Mouse (Mus musculus) adrenal gland, postnatal 25 days (tissue): Measurements from ENCODE around the gene Pld3. TPM values are rescaled to one million over a fixed set of nuclear protein-coding genes. Genes with fewer than 3 reads are reported as not detected.
"Not testable (repeated sequence)": the region's sequence is repeated elsewhere in the genome, so short reads cannot be mapped to it uniquely, and the experiment has no call there.

Source experiments
- DNase-seq: peaks from one replicate; pipeline ENCODE4 v3.0.0; 2021; ENCODE audit warnings: mixed read lengths
- total RNA-seq: library from RNA; stranded (reverse); gene quantifications from 2 replicates; pipeline ENCODE4 v1.2.3, GENCODE M21; 2021

Gene Pld3
- total RNA-seq, 1 experiment from 2014 or later: 108 TPM

DNA sequence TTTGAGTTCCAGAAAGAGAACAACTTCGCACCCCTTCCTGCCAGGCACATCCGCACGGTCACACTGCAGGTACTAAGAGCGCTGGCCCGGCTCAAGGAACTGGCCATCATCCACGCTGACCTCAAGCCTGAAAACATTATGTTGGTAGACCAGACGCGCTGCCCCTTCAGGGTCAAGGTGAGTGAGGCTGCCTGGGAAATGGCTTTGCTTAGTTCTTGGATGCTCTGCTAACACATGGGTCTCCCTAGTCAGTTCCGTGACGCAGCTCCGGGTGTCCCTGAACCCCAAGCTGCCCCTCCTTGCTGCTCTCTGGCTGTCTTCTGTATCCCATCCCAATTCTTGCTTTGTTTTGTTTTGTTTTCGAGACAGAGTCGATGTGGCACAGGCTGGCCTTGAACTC is 29.2 kb downstream of the Pld3 start:
- DNase-seq: no peak

DNA sequence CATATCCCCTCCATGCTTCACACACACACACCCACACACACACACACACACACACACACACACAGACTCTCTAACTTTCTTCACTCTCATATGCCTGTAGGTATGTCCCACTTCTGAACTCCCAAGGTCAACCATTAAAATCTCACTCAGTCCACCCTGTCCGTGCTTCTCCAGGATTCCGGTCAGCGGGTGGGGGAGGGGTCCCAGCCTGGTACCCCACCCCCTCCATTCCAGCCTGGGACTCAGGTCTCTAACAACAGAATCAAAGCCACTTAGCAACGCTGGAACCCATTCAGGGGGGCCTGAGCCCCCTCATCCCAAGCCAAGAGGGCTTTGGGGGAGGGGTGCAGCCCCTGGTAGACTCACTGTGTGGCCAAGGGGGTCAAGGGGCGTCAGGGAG is 30.1 kb downstream of the Pld3 start, which contains the start of gene Hipk4:
Hipk4 (plus strand) TSS at position 301 of the 400 bp plus-strand sequence.
- no peak for DNase-seq

DNA sequence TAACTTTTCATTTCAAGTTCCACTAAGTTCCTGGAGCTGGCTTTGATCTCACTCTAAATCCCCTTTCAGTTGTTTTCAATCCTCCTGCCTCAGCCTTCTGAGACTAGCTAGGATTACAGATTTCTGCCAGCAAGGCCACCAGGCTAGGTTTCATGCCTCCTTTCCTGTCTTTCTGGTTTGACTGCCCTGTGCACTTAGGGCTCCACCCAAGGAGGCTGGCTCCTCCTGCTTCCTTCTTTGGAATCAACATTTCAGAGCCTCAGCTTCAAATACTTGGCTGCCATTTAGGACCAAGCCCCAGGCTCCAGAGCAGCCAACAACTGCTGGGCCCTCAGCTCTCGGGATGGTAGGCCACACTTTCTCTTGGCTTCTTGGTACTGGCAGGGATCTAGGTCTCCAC is 32.4 kb downstream of the Pld3 start:
- DNase-seq: no peak

DNA sequence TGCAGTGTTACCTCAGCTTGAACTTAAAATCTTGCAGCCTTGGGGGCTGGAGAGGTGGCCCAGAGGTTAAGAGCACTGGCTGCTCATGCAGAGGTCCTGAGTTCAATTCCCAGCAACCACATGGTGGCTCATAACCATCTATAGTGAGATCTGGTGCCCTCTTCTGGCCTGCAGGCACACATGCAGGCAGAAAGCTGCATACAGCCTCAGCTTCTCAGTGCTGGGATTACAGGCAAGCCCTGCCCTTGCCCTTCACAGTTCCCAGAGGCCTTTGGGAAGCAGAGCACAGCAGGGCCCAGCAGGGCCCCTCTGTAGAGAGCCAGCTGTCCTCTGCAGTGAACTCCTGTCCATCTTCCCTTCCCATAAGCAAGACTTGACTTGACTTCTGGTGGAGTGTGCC is 32.9 kb downstream of the Pld3 start:
- no peak for DNase-seq

DNA sequence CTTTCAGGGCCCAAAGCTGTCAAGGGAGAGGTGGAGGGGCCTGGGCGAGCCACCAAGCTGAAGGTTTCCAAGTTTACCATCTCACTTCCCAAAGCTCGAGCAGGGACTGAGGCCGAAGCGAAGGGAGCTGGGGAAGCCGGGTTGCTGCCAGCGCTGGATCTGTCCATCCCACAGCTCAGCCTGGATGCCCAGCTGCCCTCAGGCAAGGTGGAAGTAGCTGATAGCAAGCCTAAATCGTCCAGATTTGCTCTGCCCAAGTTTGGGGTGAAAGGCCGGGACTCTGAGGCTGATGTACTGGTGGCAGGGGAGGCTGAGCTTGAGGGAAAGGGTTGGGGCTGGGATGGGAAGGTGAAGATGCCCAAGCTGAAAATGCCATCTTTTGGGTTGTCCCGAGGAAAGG is 34.7 kb downstream of the Pld3 start:
- no peak for DNase-seq

DNA sequence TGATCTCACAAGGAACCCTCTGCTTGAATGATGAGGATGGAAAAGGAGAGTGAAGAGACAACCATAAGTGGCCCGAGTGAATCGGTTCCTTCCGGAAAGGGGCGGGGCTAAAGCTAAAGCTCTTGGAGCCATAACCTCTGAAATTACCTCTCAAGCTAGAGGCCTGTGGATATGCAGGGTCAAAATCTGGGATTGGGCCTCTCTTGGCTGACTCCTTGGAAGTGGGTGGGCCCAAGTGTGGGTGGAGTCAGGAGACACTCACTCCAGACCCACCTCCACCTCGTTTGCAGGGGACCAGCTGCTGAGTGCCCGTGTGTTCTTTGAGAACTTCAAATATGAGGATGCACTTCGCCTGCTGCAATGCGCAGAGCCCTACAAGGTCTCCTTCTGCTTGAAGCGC is 38.1 kb downstream of the Pld3 start:
- DNase-seq: no peak

DNA sequence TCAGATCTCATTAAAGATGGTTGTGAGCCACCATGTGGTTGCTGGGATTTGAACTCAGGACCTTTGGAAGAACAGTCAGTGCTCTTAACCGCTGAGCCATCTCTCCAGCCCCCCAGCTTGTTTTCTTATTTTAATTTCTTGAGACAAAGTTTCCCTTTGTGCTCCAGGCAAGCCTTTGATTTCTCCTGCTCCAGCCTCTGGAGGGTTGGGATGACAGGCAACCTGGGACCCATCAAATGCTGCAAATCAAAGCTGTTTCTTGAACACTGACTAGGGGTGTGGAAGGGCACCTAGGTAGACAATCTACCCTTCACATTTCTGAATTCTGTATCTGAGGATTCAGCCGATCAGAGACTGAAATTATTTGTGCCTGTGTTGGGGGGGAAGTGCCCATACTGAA is 42.2 kb downstream of the Pld3 start:
- DNase-seq: no peak

DNA sequence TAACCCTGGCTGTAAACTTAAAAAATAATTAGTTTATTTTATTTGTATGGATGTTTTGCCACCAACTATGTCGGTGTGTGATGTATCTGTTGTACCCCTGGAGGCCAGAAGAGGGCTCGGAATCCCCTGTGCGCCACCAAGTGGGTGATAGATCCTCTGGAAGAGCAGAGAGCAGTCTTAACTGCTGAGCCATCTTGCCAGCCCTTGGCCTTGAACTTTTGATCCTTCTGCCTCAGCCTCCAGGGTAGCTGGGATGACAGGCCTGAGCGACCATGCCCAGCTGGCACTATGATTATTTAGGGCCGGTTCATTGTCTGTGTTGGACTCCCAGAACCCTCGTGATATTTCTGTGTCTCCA is 44.4 kb downstream of the Pld3 start:
- peak; percentile 69 for DNase-seq

DNA sequence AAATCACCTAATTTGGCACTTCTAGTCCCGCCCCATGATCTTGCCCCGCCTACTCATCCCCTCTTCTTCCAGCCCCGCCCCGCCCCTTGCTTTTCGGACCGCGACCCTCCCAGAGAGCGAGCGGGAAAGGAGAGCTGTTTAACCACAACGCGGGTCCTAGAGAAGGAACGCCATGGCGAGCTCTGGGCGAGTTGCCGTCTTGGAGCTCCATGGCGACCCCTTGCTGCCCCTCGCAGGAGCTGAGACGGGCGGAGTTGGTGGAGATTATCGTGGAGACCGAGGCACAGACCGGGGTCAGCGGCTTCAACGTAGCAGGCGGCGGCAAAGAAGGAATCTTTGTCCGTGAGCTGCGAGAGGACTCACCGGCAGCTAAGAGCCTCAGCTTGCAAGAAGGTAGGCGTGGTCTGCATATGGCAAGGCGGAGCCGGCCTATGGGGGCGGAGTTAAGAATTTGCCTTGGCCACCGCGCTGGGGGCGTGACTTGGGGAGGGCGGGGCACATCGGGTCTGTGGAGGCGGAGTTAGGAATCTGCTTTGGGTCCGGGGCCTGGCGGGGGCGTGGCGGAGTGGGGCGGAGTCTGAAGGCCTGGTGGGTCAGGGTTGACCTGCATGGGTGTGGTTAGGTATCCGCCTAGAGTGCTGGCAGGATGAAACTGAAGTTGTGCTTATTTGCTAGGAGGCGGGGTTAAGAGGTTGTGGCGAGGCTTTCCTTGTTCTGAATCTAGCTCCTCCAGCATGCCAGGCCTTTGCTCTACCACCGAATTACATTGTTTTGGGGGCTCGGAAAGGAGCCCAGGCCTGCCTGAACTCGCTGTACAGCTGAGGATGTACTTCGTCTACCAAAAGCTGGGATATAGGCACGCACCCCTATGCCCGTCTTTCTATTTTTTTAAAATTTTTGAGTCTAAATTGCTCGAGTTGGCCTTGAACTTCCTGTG is 45.0 kb downstream of the Pld3 start:
- DNase-seq: peak; percentile 99

DNA sequence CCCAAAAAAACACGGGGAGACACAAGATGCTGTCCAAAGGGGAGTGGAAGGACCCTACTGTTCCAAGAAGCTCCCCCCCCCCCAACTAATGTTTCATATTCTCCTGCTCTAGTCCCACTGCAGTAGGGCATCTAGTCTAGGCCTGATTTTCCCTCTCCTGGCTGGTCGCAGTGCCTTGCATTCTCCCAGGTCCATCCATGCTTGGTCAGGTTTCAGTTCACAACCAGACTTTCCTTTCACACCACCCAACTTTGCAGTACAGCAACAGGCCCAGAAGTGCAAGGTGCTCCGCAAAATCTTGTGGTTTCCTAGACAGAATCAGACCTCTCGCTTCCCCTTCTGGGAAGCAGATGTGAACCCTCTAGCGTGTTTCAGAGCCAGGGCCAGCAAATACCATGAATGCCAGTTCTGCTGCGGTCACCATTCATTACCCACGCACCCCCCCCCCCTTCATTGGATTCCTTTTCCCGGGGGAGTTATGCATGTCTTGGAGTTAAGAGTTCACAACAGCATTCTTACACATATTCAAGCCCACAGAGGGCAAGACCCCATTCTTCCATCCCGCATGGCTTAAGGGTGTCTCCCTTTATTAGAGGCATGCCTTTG is 46.1 kb downstream of the Pld3 start:
- DNase-seq: no peak

DNA sequence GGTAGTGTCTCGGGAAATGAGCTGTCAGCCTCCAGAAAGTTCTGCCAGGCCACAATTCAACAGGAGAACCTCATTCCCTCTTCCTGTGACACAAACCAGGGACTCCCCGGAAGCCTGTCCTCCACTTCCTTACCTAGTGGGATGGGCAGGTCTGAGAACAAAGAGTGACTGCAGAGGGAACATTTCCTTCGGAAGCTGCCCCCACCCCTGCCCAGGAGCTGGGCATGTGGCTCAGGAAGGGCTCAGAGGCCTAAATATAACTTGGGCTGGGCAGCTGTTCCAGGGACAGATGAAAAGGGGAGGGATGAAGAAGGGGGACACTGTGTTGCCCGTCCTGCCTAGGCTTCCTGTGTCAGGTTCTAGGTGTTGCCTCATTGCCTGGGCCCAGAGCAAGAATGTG is 51.4 kb downstream of the Pld3 start:
- DNase-seq: peak; percentile 31

DNA sequence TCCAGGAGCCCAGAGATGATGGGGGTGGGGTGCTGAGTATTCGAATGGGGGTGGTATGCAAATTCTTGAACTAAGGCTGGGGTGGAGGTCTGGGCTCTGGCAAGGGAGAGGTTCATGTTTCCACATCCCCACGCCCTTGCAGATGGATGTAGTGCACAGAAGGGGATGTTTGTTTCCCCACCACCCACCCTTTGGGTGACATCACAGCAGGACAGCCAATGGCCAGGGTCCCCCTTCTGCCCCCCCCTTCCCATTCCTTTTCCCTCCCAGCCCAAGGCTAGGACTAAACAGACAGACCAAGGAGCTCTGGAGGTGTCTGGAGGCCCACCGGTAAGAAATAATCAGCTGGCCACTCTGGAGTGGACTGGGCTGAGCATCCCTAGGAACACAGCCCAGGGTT is 54.0 kb downstream of the Pld3 start, which contains the start of gene Prx:
Prx (plus strand) TSS at position 289 of the 400 bp plus-strand sequence.
- DNase-seq: no peak

DNA sequence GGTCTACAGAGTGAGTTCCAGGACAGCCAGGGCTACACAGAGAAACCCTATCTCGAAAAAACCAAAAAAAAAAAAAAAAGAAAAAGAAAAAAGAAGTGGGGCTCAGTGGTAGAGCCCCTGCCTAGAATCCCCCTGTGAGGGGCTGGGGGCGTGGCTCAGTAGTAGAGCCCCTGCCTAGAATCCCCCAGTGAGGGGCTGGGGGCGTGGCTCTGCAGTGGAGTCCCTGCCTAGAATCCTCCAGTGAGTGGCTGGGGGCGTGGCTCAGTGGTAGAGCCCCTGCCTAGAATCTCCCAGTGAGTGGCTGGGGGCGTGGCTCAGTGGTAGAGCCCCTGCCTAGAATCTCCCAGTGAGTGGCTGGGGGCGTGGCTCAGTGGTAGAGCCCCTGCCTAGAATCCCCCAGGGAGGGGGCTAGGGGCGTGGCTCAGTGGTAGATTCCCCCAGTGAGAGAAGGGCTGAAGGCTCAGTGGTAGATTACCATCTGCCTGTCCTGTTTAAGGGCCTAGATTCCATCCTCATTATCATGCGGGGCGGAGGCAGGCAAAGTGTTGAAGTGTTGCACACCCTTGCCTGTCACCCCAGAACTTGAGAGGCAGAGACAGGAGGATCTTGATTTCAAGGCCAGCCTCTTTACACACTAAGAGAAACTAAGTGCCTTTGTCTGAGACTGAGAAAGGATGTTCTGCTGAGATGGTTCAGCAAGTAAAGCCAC is 58.2 kb downstream of the Pld3 start:
- DNase-seq: not testable (repeated sequence)

DNA sequence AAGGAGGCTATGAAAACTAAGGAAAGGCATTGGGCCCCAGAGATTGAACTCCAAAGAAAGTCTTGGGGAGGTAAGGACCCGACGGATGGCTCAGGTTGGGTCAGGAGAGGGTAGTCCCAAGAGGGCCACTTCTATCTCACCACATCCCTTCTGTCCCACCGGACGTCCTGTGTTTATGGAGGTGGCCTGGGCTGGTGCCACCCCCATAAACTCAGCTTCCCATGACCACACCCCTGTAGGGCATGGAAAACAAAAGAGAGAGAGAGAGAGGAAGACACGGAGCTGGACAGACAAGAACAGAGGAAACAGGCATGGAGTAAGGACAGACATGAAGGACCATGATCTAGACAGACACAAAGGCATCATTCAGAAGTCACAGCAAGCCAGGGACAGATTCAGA is 59.6 kb downstream of the Pld3 start:
- DNase-seq: no peak

DNA sequence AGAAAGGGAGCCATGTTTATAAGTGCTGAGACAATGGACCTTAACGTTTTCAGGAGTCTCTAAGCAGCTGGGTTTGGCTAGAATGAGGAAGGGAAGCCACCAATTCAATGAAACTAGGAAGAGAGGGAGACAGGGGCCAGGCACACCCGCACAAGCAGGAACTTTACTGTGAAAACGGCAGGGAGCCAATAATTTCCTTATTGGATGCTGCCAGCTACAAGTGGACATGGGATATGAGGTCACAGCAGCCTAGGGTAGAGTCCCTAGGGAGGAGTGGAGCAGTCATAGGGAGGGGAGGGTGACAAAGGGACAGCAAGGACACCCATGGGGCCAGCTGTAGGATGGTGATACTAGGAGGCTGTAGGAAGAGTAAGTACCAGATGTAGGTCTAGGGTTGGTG is 60.0 kb downstream of the Pld3 start:
- no peak for DNase-seq

DNA sequence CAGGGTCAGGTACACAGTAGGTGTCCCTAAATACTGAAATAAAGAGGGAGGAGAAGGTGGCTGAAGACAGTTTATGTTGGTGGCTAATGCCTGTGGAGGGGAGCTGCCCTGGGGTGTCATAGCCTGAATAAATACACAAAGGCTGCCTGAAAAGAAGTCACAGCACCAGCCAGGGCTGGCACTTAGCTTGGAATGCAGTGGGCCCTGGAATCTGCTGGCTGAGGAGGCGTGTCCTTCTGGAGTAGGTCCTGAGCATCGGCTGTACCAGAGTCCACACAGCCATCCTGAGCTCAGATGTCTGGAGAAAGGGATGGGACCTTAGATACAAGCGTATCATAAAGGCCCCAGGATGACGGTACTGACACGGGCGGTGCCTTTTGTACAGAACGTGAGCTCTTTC is 61.2 kb downstream of the Pld3 start:
- no peak for DNase-seq

DNA sequence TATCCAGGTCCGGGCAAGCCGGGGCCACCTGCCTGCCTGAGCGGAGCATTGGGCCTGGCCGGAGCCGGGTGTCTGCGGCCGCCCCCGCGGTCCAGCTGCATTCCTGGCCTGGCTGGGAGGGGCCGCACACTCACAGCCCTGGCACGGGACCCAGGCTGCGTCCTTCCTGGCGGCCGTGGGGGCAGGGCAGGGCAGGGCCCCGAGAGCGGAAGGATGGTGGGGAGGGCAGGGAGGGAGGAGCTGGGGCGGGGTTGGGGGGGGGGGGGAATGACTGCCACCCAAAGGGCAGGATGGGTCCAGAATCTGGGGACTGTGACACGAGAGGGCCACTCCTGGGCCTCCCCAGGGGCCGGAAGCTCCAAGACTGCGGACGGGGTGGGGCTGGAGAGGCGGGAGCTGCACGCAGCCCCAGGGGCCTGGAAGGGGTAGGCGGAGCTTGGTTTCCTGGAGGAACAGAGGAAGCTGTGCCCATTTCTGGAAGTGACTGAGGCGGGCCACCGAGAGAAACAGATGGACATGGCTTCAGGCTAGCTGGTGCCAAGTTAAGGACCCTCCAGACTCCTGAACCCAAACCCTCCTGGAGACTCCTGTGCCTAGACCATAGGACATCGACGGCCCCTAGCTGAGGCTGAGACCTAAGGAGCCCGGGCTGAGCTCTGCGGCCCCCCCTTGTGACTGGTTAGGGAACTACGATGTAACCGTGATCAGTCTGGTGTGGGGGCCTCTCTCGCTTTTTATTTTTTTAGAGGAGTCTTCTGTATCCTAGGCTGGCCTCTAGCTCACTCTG is 62.3 kb downstream of the Pld3 start:
- peak; percentile 97 for DNase-seq

DNA sequence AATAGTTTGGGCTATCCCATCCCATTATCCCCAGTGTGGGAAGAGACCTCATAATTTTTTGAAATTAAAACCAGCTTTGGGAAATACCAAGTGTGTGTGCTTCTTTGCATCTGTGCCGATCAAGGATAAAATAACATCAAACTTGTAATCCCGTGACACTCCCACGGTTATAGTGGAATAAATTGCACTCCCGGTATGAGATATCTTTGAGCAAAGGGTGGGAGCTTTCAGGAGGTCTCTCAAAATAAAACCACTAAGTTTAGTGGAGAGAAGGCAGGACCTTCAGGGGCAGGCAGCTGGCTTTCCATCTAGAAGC is 62.8 kb downstream of the Pld3 start:
- no peak for DNase-seq

DNA sequence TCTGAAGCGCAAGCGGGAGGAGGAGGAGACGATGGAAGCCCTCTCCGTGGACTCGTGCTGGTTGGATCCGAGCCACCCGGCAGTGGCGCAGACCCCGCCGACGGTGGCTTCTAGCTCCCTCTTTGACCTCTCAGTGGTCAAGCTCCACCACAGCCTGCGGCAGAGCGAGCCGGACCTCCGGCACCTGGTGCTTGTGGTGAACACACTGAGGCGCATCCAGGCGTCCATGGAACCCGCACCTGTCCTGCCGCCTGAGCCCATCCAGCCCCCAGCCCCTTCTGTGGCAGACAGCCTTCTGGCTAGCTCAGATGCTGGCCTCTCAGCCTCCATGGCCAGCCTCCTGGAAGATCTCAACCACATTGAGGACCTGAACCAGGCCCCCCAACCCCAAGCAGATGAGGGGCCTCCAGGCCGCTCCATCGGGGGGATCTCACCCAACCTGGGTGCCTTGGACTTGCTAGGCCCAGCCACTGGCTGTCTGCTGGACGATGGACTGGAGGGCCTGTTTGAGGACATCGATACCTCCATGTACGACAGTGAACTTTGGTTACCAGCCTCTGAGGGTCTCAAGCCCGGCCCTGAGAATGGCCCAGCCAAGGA is 63.6 kb downstream of the Pld3 start:
- DNase-seq: no peak

DNA sequence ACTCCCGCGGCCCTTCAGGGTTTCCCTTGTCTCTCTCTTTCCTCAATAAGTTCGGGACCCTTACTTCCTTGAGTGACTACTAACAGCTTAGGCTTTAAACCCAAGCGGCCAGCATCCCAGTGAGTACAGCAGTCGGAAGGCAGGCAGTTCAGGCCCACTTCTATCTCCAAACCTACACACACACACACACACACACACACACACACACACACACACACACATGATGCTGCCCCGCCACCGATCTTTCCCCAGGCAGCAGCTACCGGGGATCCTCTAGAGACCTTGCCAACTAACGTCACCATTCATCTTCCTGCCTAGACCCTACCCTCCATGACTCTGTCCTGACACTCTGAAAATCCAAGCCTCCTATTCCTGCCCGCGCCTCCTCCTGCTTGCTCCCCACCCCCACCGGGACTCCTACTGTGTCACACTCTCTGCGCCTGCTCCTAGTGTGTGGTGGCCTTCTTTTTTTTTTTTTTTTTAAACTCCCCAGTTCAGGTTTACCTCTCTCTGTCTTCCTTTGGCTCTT is 65.2 kb downstream of the Pld3 start:
- DNase-seq: peak; percentile 84

DNA sequence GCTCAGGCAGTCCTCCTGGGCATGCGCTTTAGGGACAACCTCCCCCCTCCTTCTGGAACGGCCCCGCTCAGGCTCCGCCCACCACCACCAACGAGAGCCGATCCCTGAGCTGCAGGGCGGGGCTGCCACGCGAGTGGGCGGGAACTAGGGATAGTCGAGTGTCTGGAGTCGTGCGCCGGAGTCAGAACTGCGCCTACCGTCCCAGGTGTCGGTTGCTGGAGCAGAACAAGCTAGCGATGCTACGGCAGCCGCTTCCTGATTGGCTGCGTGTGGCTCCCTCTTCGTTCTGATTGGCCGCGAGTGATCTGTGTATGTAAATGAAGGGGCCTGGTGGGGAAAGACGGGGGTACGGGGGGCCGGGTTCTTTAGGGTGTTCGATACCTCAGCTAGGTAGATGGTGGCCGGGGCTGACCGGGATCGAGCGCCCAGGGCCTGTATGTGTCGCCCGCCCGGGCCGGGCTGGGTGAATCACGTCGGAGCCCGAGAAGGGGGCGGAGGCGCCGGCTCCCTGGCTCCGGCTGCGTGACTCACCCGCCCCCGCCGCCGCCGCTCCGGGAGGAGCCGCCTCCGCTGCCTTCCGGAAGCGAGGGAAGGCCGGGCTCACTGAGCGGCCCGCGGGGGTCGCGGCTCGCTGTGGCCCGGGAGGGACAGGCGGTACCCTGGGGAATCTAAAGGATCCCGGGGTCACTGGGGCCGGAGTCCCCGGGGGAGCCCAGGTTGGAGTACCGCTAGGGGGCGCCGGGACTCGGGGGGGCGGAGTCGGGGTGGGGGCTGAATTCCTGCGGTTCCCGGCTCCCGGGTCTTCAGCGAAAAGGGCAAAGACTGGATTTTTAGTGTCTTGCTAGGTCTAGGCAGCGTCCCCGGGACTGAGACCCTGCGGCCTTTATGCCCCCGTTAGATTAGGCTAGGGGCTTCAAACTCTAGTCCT is 66.0 kb downstream of the Pld3 start, which contains the start of gene Sertad1:
Sertad1 (plus strand) TSS at position 141 of the 928 bp plus-strand sequence.
- peak; percentile 100 for DNase-seq
